Mouse (Mus musculus) lung, adult 2 months (tissue): Measurements from ENCODE around the gene Glul.

ENCODE experiments used
- CTCF ChIP-seq: fragments of 200-500 bp; IDR thresholded peaks from 2 replicates; pipeline ENCODE4 v1.5.1; 2011; ENCODE audit warnings: mild to moderate bottlenecking, low read length, control low read depth; ENCODE audit not compliant: insufficient read depth
- POLR2A ChIP-seq: fragments of 200-500 bp; IDR thresholded peaks from 2 replicates; pipeline ENCODE4 v1.6.1; 2011; ENCODE audit warnings: low read depth, mild to moderate bottlenecking, control low read depth, low read length, borderline replicate concordance; ENCODE audit errors: extremely low read depth

DNA sequence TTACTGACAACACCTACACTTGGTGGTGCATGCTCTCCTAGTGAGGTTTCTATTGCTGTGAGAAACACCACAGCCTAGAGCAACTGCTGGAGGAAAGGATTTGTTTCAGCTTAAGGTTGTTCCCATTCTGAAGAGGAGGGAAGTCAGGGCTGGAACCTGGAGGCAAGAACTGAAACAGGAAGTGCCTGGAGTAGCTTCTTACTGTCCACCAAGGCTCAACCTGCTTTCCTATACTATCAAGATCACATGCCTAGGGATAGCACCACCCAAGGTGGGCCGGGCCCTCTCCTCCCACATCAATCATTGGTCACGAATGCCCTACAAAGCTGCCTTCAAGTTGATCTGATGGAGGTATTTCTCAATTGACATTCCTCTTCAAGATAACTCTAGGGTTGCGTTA lies 21.9 kb downstream of the Glul start:
- TF ChIP-seq CTCF (no peak), POLR2A (no peak)
